Mouse (Mus musculus): ENCODE data around the gene Pqlc2. TPM values are rescaled to one million over a fixed set of nuclear protein-coding genes. Genes with fewer than 3 reads are reported as not detected.
A peak's percentile ranks its signal among the peaks of the same experiment; 100 is the strongest.

Gene Pqlc2
- polyA plus RNA-seq, 1 experiment from 2014 or later: 12.9 TPM

GRCm38 (mm10) chr4:139298671-139299366 is 11.7 kb downstream of the Pqlc2 start:
- H3K36me3 ChIP-seq: peaks cover 55% of the 10 kb centered on the region
- 88% methylated on average over 12 of the region's 12 CpGs for WGBS

GRCm38 (mm10) chr4:139297566-139297965 is 12.9 kb downstream of the Pqlc2 start:
- no peak overlapping the region for H3K4me2 ChIP-seq
- H3K9me3 ChIP-seq: no peaks in the 10 kb centered on the region
- no peak overlapping the region for H3K4me3 ChIP-seq
- H3K27ac ChIP-seq (replicated peaks): no peak overlapping the region
- H3K27me3 ChIP-seq: no peaks in the 10 kb centered on the region
- WGBS: 91% methylated on average over 4 of the region's 4 CpGs
- ATAC-seq (ENCODE audit: low read depth): no peak
- no peak overlapping the region for H3K9ac ChIP-seq
- no peaks in the 10 kb centered on the region; the same call in 1 of the 2 replicates for H3K4me1 ChIP-seq (replicated peaks)
- H3K36me3 ChIP-seq: peaks cover 51% of the 10 kb centered on the region

More at GRCm38 (mm10) chr4:139298671-139299366, 11.7 kb downstream of the Pqlc2 start:
- Histone ChIP-seq H3K9me3 (no peaks in the 10 kb centered on the region), H3K4me1 (replicated peaks) (no peaks in the 10 kb centered on the region; the same call in 1 of the 2 replicates), H3K9ac (no peak overlapping the region), H3K27me3 (no peaks in the 10 kb centered on the region), H3K4me2 (no peak overlapping the region), H3K4me3 (no peak overlapping the region), H3K27ac (replicated peaks) (no peak overlapping the region)
- ATAC-seq (ENCODE audit: low read depth): no peak

- peaks cover 6% of the 10 kb centered on the region; the same call in 1 of the 2 replicates for H3K4me1 ChIP-seq (replicated peaks)
- no peak for ATAC-seq (ENCODE audit: low read depth)
Measured at GRCm38 (mm10) chr4:139292038-139292437, 18.5 kb downstream of the Pqlc2 start.

GRCm38 (mm10) chr4:139291099-139291498 is 19.4 kb downstream of the Pqlc2 start:
- Histone ChIP-seq H3K4me3 (no peak overlapping the region), H3K27ac (replicated peaks) (no peak overlapping the region), H3K4me2 (no peak overlapping the region), H3K36me3 (peaks cover 54% of the 10 kb centered on the region), H3K9ac (no peak overlapping the region), H3K4me1 (replicated peaks) (peaks cover 6% of the 10 kb centered on the region; the same call in 1 of the 2 replicates), H3K27me3 (no peaks in the 10 kb centered on the region), H3K9me3 (no peaks in the 10 kb centered on the region)
- 88% methylated on average over 16 of the region's 16 CpGs for WGBS
- ATAC-seq (ENCODE audit: low read depth): no peak

More at GRCm38 (mm10) chr4:139292038-139292437, 18.5 kb downstream of the Pqlc2 start:
- no peak overlapping the region for H3K27ac ChIP-seq (replicated peaks)
- H3K4me3 ChIP-seq: no peak overlapping the region
- no peak overlapping the region for H3K4me2 ChIP-seq
- 92% methylated on average over 5 of the region's 5 CpGs for WGBS
- no peaks in the 10 kb centered on the region for H3K27me3 ChIP-seq
- H3K36me3 ChIP-seq: peaks cover 55% of the 10 kb centered on the region
- no peaks in the 10 kb centered on the region for H3K9me3 ChIP-seq
- H3K9ac ChIP-seq: no peak overlapping the region

GRCm38 (mm10) chr4:139289017-139289416 is 21.5 kb downstream of the Pqlc2 start:
- H3K4me3 ChIP-seq: no peak overlapping the region
- WGBS: 66% methylated on average over 10 of the region's 10 CpGs

GRCm38 (mm10) chr4:139287122-139287863 is 23.2 kb downstream of the Pqlc2 start:
- Histone ChIP-seq H3K9me3 (no peaks in the 10 kb centered on the region), H3K9ac (no peak overlapping the region), H3K4me1 (replicated peaks) (peaks cover 23% of the 10 kb centered on the region), H3K36me3 (peaks cover 85% of the 10 kb centered on the region), H3K4me2 (no peak overlapping the region), H3K27ac (replicated peaks) (no peak overlapping the region), H3K27me3 (no peaks in the 10 kb centered on the region), H3K4me3 (no peak overlapping the region)
- ATAC-seq (ENCODE audit: low read depth): no peak
- WGBS: 81% methylated on average over 18 of the region's 18 CpGs

More at GRCm38 (mm10) chr4:139289017-139289416, 21.5 kb downstream of the Pqlc2 start:
- Histone ChIP-seq H3K4me1 (replicated peaks) (peaks cover 6% of the 10 kb centered on the region; the same call in 1 of the 2 replicates), H3K9me3 (no peaks in the 10 kb centered on the region), H3K27ac (replicated peaks) (no peak overlapping the region), H3K36me3 (peaks cover 70% of the 10 kb centered on the region), H3K4me2 (no peak overlapping the region), H3K27me3 (no peaks in the 10 kb centered on the region), H3K9ac (no peak overlapping the region)
- no peak for ATAC-seq (ENCODE audit: low read depth)

GRCm38 (mm10) chr4:139286234-139286633 is 24.3 kb downstream of the Pqlc2 start:
- 91% methylated on average over 5 of the region's 5 CpGs for WGBS
- H3K36me3 ChIP-seq: peaks cover 87% of the 10 kb centered on the region
- no peak overlapping the region for H3K4me3 ChIP-seq
- H3K27me3 ChIP-seq: no peaks in the 10 kb centered on the region
- no peak overlapping the region for H3K27ac ChIP-seq (replicated peaks)
- H3K4me2 ChIP-seq: no peak overlapping the region
- H3K9ac ChIP-seq: no peak overlapping the region
- no peak for ATAC-seq (ENCODE audit: low read depth)
- no peaks in the 10 kb centered on the region for H3K9me3 ChIP-seq
- H3K4me1 ChIP-seq (replicated peaks): peaks cover 28% of the 10 kb centered on the region

- WGBS: 83% methylated on average over 15 of the region's 15 CpGs
- peaks cover 87% of the 10 kb centered on the region for H3K36me3 ChIP-seq
Measured at GRCm38 (mm10) chr4:139284877-139285276, 25.6 kb downstream of the Pqlc2 start.

GRCm38 (mm10) chr4:139282955-139283417 is 27.5 kb downstream of the Pqlc2 start:
- Histone ChIP-seq H3K27ac (replicated peaks) (peak overlapping the region; percentile 76), H3K27me3 (no peaks in the 10 kb centered on the region), H3K4me2 (no peak overlapping the region), H3K9ac (no peak overlapping the region), H3K36me3 (peaks cover 73% of the 10 kb centered on the region), H3K9me3 (no peaks in the 10 kb centered on the region), H3K4me1 (replicated peaks) (peaks cover 22% of the 10 kb centered on the region), H3K4me3 (no peak overlapping the region)
- no peak for ATAC-seq (ENCODE audit: low read depth)
- WGBS: 19% methylated on average over 6 of the region's 6 CpGs

More at GRCm38 (mm10) chr4:139284877-139285276, 25.6 kb downstream of the Pqlc2 start:
- Histone ChIP-seq H3K4me3 (no peak overlapping the region), H3K4me1 (replicated peaks) (peaks cover 28% of the 10 kb centered on the region), H3K9me3 (no peaks in the 10 kb centered on the region), H3K27me3 (no peaks in the 10 kb centered on the region), H3K4me2 (no peak overlapping the region), H3K27ac (replicated peaks) (no peak overlapping the region), H3K9ac (no peak overlapping the region)
- ATAC-seq (ENCODE audit: low read depth): no peak

GRCm38 (mm10) chr4:139281791-139282345 is 28.6 kb downstream of the Pqlc2 start:
- Histone ChIP-seq H3K27ac (replicated peaks) (no peak overlapping the region; the same call in 1 of the 2 replicates), H3K4me1 (replicated peaks) (peaks cover 22% of the 10 kb centered on the region), H3K27me3 (no peaks in the 10 kb centered on the region), H3K9ac (no peak overlapping the region), H3K4me3 (no peak overlapping the region), H3K4me2 (no peak overlapping the region), H3K36me3 (peaks cover 63% of the 10 kb centered on the region), H3K9me3 (no peaks in the 10 kb centered on the region)
- ATAC-seq (ENCODE audit: low read depth): no peak
- WGBS: 53% methylated on average over 16 of the region's 16 CpGs

GRCm38 (mm10) chr4:139280530-139280929 is 30.0 kb downstream of the Pqlc2 start:
- no peak overlapping the region for H3K4me2 ChIP-seq
- H3K4me1 ChIP-seq (replicated peaks): peaks cover 22% of the 10 kb centered on the region
- H3K27me3 ChIP-seq: no peaks in the 10 kb centered on the region
- 89% methylated on average over 12 of the region's 12 CpGs for WGBS
- H3K9ac ChIP-seq: no peak overlapping the region
- no peak for ATAC-seq (ENCODE audit: low read depth)
- H3K36me3 ChIP-seq: peaks cover 57% of the 10 kb centered on the region
- no peaks in the 10 kb centered on the region for H3K9me3 ChIP-seq
- H3K27ac ChIP-seq (replicated peaks): no peak overlapping the region
- H3K4me3 ChIP-seq: no peak overlapping the region

- peaks cover 31% of the 10 kb centered on the region for H3K36me3 ChIP-seq
- no peak for ATAC-seq (ENCODE audit: low read depth)
- H3K27me3 ChIP-seq: no peaks in the 10 kb centered on the region
Measured at GRCm38 (mm10) chr4:139276411-139276810, 34.1 kb downstream of the Pqlc2 start.

More at GRCm38 (mm10) chr4:139276411-139276810, 34.1 kb downstream of the Pqlc2 start:
- H3K9ac ChIP-seq: no peak overlapping the region
- H3K4me2 ChIP-seq: no peak overlapping the region
- no peak overlapping the region for H3K27ac ChIP-seq (replicated peaks)
- no peak overlapping the region for H3K4me3 ChIP-seq
- 87% methylated on average over 7 of the region's 7 CpGs for WGBS
- H3K4me1 ChIP-seq (replicated peaks): no peaks in the 10 kb centered on the region
- no peaks in the 10 kb centered on the region for H3K9me3 ChIP-seq
